Mouse (Mus musculus) liver, adult (tissue): Measurements from ENCODE around the gene Hes7.
A peak's percentile ranks its signal among the peaks of the same experiment; 100 is the strongest.

Experiments
- GATA4 ChIP-seq: IDR thresholded peaks from 2 replicates; pipeline ENCODE4 v1.6.1; 2014; ENCODE audit warnings: mild to moderate bottlenecking, low read length; ENCODE audit not compliant: insufficient replicate concordance

The Hes7 gene

GRCm38 (mm10) chr11:69081613-69082012 lies 38.6 kb upstream of the Hes7 start:
- TF ChIP-seq GATA4: no peak

DNA sequence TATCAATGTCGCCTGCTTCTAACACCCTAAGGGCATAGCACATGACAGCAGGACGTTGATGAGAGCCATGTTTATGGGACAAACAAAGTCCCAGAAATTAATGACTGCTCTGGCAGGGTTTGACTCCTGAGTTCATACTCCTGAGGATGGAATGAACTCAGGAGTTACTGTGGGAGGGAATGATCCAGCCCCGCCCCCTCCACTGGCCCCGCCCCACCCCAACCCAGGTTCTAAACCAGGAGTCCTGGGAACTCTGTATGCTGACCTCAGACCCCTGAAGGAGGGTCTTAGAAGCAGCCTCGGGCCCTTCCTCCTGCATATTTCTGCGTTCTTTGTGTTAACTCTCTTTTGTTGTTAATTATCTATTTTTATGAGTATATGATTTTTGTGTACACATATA lies 34.6 kb upstream of the Hes7 start:
- TF ChIP-seq GATA4: no peak

DNA sequence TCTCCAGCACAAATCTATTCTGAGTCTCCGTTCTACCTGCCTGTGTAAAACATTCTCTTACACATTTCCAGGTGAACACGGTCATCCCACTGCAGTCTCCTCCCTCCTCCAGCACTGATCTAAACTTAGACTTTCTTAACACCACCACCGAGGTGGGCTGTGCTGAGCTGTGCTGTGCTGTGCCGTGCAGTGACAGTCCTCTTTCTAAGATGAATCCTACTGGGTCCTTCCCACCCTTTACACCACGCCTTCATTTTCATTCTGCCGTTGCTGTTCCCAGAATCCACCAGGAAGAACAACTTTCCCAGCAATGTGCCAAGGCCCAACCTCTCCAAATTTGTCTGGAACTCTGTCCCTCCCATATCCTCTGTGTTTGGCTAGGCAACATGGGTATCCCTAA lies 33.8 kb upstream of the Hes7 start:
- no peak for TF ChIP-seq GATA4

GRCm38 (mm10) chr11:69087082-69087481 lies 33.1 kb upstream of the Hes7 start:
- no peak for TF ChIP-seq GATA4

GRCm38 (mm10) chr11:69087597-69087996 lies 32.6 kb upstream of the Hes7 start:
- no peak for TF ChIP-seq GATA4

GRCm38 (mm10) chr11:69088103-69088855 lies 31.9 kb upstream of the Hes7 start, which contains the start of gene Vamp2:
TSS of gene Vamp2 (plus strand) at chr11:69088490.
- TF ChIP-seq GATA4: 0 out of 2 replicates have a peak, but pooled peaks have one; percentile 7

DNA sequence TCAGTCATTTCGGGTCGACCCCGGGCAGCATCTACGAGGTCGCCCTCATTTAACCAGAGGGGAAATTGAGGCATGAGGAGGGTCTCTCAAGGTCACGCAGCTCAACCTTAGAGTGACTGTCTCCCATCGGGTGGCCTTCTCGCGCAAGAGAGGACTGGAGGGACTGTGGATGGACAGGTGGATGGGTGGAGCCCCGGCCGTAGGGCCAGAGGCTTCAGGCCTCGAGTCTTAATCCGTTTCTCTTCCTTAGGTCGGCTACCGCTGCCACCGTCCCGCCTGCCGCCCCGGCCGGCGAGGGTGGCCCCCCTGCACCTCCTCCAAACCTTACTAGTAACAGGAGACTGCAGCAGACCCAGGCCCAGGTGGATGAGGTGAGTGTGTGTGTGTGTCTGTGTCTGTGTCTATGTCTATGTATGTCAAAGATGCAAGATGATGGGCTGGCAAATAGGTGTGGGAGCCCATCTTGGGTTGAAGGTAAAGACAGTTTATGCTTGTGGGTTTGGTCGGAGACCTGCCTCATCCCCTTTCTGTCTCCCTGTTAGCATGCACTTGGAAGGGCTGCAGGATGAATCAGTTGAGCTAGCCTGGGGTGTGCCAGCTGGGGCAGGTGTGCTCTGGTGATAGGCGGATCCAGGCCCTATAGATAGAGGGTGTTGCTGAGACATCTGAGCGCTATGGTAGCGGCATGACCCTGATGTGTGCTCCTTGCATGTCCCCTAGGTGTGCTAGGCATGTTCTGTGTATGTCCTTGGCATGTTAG lies 31.2 kb upstream of the Hes7 start:
- TF ChIP-seq GATA4: no peak

DNA sequence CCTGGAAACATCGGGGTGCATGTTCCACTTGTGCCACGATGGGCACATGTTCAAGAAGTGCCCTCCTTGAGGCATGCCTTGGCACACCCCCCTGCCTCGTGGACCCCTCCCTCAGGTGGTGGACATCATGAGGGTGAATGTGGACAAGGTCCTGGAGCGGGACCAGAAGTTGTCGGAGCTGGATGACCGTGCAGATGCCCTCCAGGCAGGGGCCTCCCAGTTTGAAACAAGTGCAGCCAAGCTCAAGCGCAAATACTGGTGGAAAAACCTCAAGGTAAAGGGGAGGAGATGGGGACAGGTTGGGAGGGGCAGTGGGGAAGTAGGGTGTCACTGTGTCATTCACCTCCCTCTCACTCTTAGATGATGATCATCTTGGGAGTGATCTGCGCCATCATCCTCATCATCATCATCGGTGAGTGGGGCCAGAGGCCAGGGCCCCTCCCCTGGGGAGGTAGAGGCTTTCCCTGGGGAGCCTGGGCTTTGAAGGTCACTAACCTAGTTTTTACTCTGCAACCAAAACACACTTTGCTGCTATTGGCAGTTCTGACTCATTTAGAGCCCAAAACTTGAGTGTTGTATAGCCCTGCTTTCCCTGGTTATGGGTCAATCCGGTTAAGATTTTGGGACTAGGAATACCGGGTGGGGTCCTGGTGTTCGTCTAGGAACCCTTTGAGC lies 30.5 kb upstream of the Hes7 start:
- TF ChIP-seq GATA4: no peak

- no peak for TF ChIP-seq GATA4
Observed at GRCm38 (mm10) chr11:69090367-69090766, 29.8 kb upstream of the Hes7 start.

DNA sequence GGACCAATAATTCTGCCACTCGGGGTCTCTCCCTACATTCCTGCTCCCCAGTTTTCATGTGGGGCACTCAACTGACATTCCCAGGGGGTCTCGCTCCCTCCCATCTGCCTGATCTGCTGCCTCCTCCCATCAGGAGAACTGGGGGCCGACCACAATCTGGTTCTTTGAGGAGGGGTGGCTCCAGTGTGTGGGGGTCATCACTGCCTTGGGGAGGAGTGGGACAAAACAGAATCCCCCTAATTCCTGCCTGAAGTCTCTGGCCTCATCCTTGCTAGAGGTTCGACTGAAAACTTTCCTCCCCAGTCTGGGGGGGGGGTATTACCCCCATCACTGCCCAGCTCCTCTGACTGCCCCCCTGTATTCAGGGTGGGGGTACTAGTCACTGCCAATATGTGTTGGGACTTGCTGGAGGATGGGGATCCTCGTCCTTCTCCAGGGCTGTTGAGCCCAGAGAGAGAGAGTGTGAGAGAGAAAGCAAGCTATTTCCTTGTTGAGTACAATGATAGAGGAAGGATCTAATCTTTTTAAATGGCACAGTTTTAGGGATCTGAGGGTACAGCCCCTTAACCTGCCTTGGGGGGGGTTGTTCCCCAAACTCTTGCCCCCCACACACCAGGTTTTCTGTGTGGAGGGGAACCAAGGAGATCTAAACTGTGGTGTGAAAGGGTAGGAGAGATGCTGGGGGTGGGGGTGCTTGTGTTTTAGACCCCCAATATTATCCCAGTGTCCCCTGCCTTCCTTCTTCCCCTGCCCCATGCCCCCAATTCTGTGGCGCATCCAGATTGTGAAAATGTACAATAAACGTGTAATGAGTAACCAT lies 28.4 kb upstream of the Hes7 start:
- no peak for TF ChIP-seq GATA4

DNA sequence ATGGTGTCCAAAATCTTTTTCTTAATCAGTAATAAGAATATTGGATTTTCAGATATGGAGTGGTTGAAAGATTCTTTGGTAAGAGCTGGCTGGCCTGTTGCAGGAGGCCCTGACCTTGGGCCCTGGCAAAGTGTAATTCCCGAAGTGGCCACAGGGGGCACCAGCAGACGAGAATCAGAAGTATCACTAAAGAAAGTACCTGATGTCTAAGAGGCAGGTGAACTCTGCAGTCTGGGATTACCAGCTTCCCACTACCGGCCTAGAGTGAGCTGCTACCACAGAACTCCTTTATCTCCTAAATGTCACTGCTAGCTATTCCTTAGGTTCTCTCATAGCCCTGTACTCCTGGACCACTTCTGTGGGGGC lies 27.8 kb upstream of the Hes7 start:
- TF ChIP-seq GATA4: no peak

- TF ChIP-seq GATA4: no peak
Observed at GRCm38 (mm10) chr11:69092871-69093270, 27.3 kb upstream of the Hes7 start.

DNA sequence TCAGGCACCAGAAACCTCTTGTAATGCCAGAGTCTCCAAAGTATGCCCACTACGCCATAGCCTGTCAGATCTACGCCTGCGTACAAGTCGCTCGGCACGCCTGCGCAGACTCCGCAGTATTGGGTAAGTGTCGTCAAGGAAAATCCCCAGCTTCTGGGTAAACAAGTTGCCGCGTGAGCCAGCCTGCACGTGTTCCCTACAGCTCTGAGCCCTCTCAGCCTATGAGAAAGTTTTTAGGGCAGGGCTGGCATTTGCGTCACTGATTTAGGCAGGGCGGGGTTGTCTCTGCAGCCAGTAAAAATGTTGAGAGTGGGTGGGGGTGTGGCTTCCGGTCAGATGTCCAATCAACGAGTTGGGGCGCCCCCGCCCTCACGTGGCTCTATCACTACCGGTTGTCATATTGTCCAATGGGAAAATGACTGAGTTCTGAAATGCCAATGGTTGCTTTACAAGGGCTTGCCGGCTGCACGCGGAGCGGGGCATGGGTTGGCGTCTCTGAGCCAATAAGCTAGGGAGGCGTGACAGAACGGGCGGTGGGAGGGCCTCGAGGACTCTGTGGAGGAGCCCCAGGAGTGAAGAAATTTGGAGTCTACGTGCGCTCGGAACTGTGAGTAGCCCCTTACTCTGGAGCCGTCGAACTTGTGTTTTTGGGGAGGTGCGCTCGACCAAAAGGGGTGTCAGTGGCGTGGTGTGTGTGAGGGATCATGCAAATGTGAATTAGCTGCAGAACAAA lies 25.3 kb upstream of the Hes7 start, which contains the start of gene Per1:
Per1 (plus strand) TSS at position 521 of the 733 bp plus-strand sequence.
- no peak; the same call in 1 of the 2 replicates for TF ChIP-seq GATA4

DNA sequence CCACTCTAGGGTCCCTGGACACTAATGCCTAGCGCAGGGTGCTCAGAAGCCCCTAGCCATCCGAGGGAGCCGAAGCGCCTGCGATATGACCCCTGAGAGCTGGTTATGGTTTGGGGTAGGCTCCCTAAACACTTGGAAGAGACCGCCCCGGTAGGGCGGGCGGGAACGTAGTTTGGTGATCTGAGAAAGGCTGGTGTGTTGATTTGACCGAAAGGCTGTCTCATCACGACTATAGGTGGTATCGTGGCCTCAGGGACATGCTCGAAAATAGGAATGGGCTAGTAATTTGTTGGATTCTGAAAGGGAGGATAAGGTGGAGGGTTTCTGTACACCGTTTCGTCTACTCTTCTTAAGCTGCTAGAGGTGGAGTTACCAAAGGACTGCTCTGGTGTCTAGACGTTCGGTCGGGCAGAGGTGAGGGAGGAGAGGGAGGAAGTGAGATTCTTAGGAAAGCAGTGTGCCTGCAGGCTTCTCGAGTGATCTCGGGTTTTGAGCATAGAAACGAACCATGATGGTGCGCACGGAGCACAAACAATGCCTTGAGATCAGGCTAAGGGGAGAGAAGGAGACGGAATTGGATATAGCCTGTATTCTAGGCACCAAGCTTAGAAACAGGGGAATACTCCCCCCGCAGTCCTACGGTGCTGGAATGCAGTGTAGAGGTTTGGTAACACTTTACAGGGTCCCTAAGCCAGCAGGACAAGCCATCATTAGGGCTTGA lies 24.5 kb upstream of the Hes7 start:
- no peak for TF ChIP-seq GATA4
